Mouse (Mus musculus) C3H10T1/2 (cell line): ENCODE measurements around the gene Atoh7. TPM values are rescaled to one million over a fixed set of nuclear protein-coding genes. Genes with fewer than 3 reads are reported as not detected.

Experiments
- polyA plus RNA-seq, 2 experiments: library from polyadenylated mRNA; unstranded; fragments of >200 nt; fragmentation: generic; extraction: Trizol; gene quantifications; one replicate each; pipeline ENCODE4 v1.2.1; 2012; ENCODE audit warnings: missing spikeins in 2 of 2

The Atoh7 gene
- polyA plus RNA-seq, result not detected

GRCm38 (mm10) chr10:63099521-63099920 is at the start of gene Atoh7:
Gene Atoh7 (plus strand): TSS chr10:63099651.

GRCm38 (mm10) chr10:63059862-63060261 is 39.6 kb upstream of the Atoh7 start, which contains the start of gene Pbld1:
Gene Pbld1 (plus strand): TSS chr10:63060162.

Other genes starting within 250 kb of the Atoh7 start
- gene Tet1, start 190.7 kb upstream of the Atoh7 start, polyA plus RNA-seq, result under 1 TPM; 0.04 to 0.83 TPM
- 1 to 10 TPM in 1 of 2 experiments, under 1 TPM in 1; 0.41 to 4.2 TPM for gene Slc25a16, start 179.0 kb upstream of the Atoh7 start, polyA plus RNA-seq
- under 1 TPM; 0.50 to 0.75 TPM for gene Dna2, start 152.6 kb upstream of the Atoh7 start, polyA plus RNA-seq
- gene Rufy2, start 119.4 kb upstream of the Atoh7 start, polyA plus RNA-seq, result 1 to 10 TPM in 1 of 2 experiments, under 1 TPM in 1; 0.51 to 5.8 TPM
- 10 to 100 TPM in 1 of 2 experiments, 1 to 10 TPM in 1; 3.1 to 36.0 TPM for gene Hnrnph3, start 75.4 kb upstream of the Atoh7 start, polyA plus RNA-seq
- gene Pbld2, start 75.3 kb upstream of the Atoh7 start, polyA plus RNA-seq, result 1 to 10 TPM in 1 of 2 experiments, under 1 TPM in 1; 0.11 to 1.8 TPM
- gene Pbld1, start 39.5 kb upstream of the Atoh7 start, polyA plus RNA-seq, result 1 to 10 TPM in 1 of 2 experiments, under 1 TPM in 1; 0.26 to 4.6 TPM
- not detected for gene Mypn, start 104.3 kb downstream of the Atoh7 start, polyA plus RNA-seq
- 1 to 10 TPM in 1 of 2 experiments, under 1 TPM in 1; 0.95 to 8.3 TPM for gene Herc4, start 144.2 kb downstream of the Atoh7 start, polyA plus RNA-seq